Mouse (Mus musculus): ENCODE measurements around the gene Lmo4. TPM values are rescaled to one million over a fixed set of nuclear protein-coding genes. Genes with fewer than 3 reads are reported as not detected.
A peak's percentile ranks its signal among the peaks of the same experiment; 100 is the strongest.

The Lmo4 gene
- polyA plus RNA-seq, 1 experiment from 2014 or later: 62.2 TPM

DNA sequence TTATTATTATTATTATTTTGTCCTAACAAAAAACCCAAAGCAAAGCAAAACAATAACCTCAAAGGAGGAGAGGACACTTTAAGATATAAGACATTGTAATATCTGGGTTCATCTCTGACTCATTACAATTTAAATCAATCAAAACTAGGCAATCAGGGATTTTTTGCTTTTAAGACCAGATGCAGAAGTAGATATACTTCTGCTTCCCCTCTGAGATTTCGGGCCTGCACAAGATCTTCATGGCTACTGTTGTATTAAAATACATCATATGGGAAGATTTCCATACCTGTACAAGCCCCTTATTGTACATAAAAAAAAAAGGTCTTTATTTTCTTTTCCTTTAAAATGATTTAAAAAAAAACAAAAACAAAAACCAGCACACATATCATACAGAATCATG is 1.9 kb upstream of the Lmo4 start:
- no peaks in the 10 kb centered on the region for H3K27me3 ChIP-seq (ENCODE audit: control insufficient read depth, insufficient read depth, low read length)
- no peak overlapping the region for H3K27ac ChIP-seq (ENCODE audit: low read depth, low read length)
- no peak for ATAC-seq (ENCODE audit: insufficient read depth, low FRiP score, low TSS enrichment)
- no peak overlapping the region for H3K4me2 ChIP-seq (ENCODE audit: low read depth)
- WGBS: 90% methylated on average over 1 of the region's 1 CpGs
- no peaks in the 10 kb centered on the region for H3K36me3 ChIP-seq (ENCODE audit: control insufficient read depth, insufficient read depth, low read length)
- DNase-seq (ENCODE audit: low spot score): no peak
- H3K4me3 ChIP-seq (ENCODE audit: low read depth, low read length): no peak overlapping the region
- no peaks in the 10 kb centered on the region for H3K4me1 ChIP-seq (ENCODE audit: control insufficient read depth, insufficient read depth, low read length)
- no peaks in the 10 kb centered on the region for H3K9me3 ChIP-seq (ENCODE audit: control insufficient read depth, low read length)
- H3K9ac ChIP-seq (ENCODE audit: low read length): no peak overlapping the region

DNA sequence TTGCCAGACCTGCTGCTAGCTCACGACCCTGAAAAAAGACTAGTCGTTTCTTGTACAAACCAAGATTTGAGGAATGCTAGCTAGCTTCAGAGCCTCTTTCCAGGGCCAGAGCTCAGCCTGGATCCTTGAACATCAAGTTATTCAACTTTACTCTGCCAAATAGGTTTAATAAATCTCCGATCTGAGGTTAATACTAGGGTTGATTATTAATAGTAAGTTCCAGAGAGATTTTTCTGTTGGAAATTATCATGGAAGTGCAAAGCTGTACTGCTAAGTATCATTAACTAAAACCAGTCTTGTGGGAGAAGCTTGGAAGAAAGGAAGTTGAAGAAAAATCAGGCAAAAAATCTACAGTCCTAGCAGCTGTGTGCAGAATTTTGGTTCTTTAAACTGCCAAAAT is 1.2 kb upstream of the Lmo4 start:
- H3K4me1 ChIP-seq (ENCODE audit: control insufficient read depth, insufficient read depth, low read length): peaks cover 5% of the 10 kb centered on the region; the same call in 1 of the 2 replicates
- H3K4me2 ChIP-seq (ENCODE audit: low read depth): peak overlapping the region; percentile 75
- ATAC-seq (ENCODE audit: insufficient read depth, low FRiP score, low TSS enrichment) (no peak), DNase-seq (ENCODE audit: low spot score) (no peak)
- WGBS: 24% methylated on average over 3 of the region's 3 CpGs
- H3K9me3 ChIP-seq (ENCODE audit: control insufficient read depth, low read length): no peaks in the 10 kb centered on the region
- peak overlapping the region; percentile 80 for H3K4me3 ChIP-seq (ENCODE audit: low read depth, low read length)
- H3K27me3 ChIP-seq (ENCODE audit: control insufficient read depth, insufficient read depth, low read length): no peaks in the 10 kb centered on the region
- H3K36me3 ChIP-seq (ENCODE audit: control insufficient read depth, insufficient read depth, low read length): no peaks in the 10 kb centered on the region
- H3K27ac ChIP-seq (ENCODE audit: low read depth, low read length): no peak overlapping the region
- peak overlapping the region; percentile 93 for H3K9ac ChIP-seq (ENCODE audit: low read length)

DNA sequence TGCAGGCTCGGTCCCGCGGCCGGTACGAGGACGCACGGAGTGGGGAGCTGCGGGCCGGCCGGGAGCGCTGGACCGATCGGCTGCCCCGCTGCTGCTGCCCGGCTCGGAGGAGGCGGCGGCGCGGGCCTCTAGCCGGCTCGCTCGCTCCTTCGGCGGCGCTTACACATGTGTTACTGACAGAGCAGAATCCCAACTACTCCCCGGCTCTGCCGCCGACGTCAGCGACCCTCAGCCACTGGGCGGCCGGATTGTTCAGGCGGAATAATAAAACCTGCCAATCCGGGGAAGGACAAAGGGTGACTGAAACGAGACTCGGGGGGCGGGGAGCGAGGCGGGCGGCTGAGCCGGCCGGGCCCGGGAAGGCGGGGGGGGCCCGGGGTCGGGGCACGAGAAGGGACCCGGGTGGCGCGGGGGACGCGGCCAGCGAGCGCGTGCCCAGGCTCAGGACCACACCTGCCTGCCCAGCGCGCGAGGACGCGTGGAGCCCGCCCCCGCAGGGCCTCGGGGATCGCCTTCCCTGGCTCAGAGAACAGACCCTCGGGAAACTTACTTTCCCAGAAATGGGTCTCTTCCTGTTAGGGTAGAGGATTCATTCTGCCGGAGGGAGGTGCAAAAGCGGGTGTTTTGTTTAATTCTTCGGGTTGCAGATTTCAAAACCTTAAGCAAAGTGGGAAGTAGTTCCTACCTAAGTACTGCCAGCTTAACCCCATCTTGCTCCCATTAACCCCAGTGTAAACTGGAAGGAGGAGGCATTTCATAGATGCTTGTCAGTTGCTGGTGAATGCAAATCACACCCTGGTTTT is 532 bp upstream of the Lmo4 start:
- peak overlapping the region; percentile 80 for H3K4me3 ChIP-seq (ENCODE audit: low read depth, low read length)
- WGBS: 0% methylated on average over 56 of the region's 69 CpGs
- DNase-seq (ENCODE audit: low spot score): peak; percentile 94
- H3K36me3 ChIP-seq (ENCODE audit: control insufficient read depth, insufficient read depth, low read length): no peaks in the 10 kb centered on the region; the same call in 1 of the 2 replicates
- H3K4me1 ChIP-seq (ENCODE audit: control insufficient read depth, insufficient read depth, low read length): peaks cover 5% of the 10 kb centered on the region; the same call in 1 of the 2 replicates
- peak overlapping the region; percentile 93 for H3K9ac ChIP-seq (ENCODE audit: low read length)
- H3K27ac ChIP-seq (ENCODE audit: low read depth, low read length): peak overlapping the region; percentile 88
- H3K9me3 ChIP-seq (ENCODE audit: control insufficient read depth, low read length): no peaks in the 10 kb centered on the region
- ATAC-seq (ENCODE audit: insufficient read depth, low FRiP score, low TSS enrichment): peak; percentile 90
- no peaks in the 10 kb centered on the region for H3K27me3 ChIP-seq (ENCODE audit: control insufficient read depth, insufficient read depth, low read length)
- H3K4me2 ChIP-seq (ENCODE audit: low read depth): peak overlapping the region; percentile 75

DNA sequence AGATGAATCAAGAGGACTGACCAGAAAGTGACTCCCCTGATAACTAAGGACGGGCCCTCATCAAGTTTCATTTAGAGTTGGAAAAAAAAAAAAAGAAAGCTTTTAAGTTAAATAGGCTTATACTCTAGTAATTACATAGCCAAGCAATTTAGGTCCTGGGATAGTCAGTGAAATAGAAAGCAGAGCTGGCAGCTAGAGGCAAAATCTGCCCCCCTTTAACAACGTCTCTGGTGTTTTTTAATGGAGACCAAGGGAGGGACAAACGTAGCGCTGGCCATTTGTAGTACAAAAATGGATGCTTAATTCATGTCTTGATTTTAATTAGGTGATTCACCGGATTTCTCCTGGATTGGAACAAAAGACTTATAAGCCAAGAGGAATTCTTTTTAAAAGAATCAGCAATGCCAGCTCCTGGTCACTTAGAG is 1.0 kb downstream of the Lmo4 start:
- Histone ChIP-seq H3K36me3 (ENCODE audit: control insufficient read depth, insufficient read depth, low read length) (no peaks in the 10 kb centered on the region; the same call in 1 of the 2 replicates), H3K4me3 (ENCODE audit: low read depth, low read length) (peak overlapping the region; percentile 80), H3K27me3 (ENCODE audit: control insufficient read depth, insufficient read depth, low read length) (no peaks in the 10 kb centered on the region), H3K9me3 (ENCODE audit: control insufficient read depth, low read length) (no peaks in the 10 kb centered on the region), H3K4me1 (ENCODE audit: control insufficient read depth, insufficient read depth, low read length) (peaks cover 9% of the 10 kb centered on the region; the same call in 1 of the 2 replicates), H3K27ac (ENCODE audit: low read depth, low read length) (peak overlapping the region; percentile 88), H3K9ac (ENCODE audit: low read length) (peak overlapping the region; percentile 93), H3K4me2 (ENCODE audit: low read depth) (peak overlapping the region; percentile 75)
- ATAC-seq (ENCODE audit: insufficient read depth, low FRiP score, low TSS enrichment): no peak
- under 1% methylated on average over 5 of the region's 5 CpGs for WGBS
- no peak for DNase-seq (ENCODE audit: low spot score)

DNA sequence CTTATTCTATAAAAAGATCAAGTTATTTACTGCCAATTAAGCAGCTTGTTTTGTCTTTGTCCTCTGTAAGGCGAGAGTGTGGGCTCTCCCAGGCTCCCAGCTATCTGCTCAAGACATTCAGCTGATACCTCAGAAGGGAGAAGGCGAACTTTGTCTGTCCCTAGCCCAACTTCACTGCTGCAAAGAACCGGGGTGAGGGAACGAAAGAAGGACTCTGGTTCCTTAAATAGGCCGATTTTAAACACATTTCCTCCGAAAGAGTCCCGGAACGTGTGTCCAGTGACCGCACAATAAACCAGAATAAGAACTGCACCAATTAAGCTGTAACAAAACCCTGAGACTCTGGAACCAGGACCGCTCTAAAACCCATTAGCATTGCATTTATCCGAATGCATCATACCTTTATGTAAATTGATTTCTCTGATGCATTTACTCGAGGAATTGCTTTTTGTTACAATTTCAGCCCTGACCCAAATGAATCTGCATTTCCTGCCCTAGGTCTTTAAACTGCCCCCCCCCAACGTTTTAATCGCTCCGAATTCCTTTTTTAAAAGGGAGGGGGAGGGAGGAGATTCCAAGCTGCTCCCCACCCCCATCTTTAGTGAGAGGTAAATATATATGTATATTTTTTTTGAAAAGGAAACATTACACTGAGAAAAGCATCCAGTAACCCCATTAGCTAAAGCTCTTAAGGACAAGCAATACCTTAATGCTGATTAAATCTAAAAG is 1.6 kb downstream of the Lmo4 start:
- Histone ChIP-seq H3K27ac (ENCODE audit: low read depth, low read length) (0 out of 2 replicates have a peak overlapping the region, but pooled peaks have one; percentile 1), H3K4me2 (ENCODE audit: low read depth) (peak overlapping the region; percentile 75), H3K9me3 (ENCODE audit: control insufficient read depth, low read length) (no peaks in the 10 kb centered on the region), H3K27me3 (ENCODE audit: control insufficient read depth, insufficient read depth, low read length) (no peaks in the 10 kb centered on the region), H3K36me3 (ENCODE audit: control insufficient read depth, insufficient read depth, low read length) (no peaks in the 10 kb centered on the region; the same call in 1 of the 2 replicates), H3K4me1 (ENCODE audit: control insufficient read depth, insufficient read depth, low read length) (peaks cover 9% of the 10 kb centered on the region; the same call in 1 of the 2 replicates), H3K9ac (ENCODE audit: low read length) (peak overlapping the region; percentile 93), H3K4me3 (ENCODE audit: low read depth, low read length) (peak overlapping the region; percentile 80)
- ATAC-seq (ENCODE audit: insufficient read depth, low FRiP score, low TSS enrichment) (no peak), DNase-seq (ENCODE audit: low spot score) (peak; percentile 65)
- under 1% methylated on average over 15 of the region's 15 CpGs for WGBS

DNA sequence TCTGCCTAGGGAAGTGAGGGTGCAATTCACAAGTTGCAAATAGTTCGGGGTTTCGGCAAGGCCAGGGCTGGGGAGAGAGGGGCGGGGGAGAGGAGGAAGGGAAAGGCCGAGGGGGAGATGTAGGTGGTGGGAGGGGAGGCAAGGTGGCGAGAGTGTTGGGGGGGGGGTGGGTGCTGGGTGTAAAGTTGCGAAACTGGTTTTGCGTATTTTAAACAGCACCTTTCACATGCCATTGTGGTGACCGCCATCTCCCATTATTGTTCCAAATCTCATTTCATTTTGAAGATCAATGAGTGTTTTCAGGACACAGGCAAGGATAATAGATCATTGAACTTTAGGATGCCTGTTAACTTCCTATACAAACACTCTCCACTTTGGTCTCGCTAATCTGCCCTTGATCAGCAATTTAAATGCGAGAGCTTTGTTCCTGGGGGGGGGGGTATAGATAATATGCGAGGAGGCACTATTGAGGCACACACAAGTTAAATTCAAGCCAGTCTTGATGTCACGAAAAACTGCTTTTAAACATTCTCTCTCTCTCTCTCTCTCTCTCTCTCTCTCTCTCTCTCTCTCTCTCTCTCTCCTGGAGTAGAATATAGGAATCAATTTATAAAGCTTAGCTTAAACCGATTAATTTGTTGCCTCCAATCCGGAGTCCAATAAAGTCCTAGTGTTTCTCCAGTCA is 2.3 kb downstream of the Lmo4 start:
- Histone ChIP-seq H3K9me3 (ENCODE audit: control insufficient read depth, low read length) (no peaks in the 10 kb centered on the region), H3K4me3 (ENCODE audit: low read depth, low read length) (peak overlapping the region; percentile 80), H3K4me2 (ENCODE audit: low read depth) (peak overlapping the region; percentile 75), H3K36me3 (ENCODE audit: control insufficient read depth, insufficient read depth, low read length) (no peaks in the 10 kb centered on the region; the same call in 1 of the 2 replicates), H3K27ac (ENCODE audit: low read depth, low read length) (peak overlapping the region; percentile 77), H3K9ac (ENCODE audit: low read length) (peak overlapping the region; percentile 93), H3K4me1 (ENCODE audit: control insufficient read depth, insufficient read depth, low read length) (peaks cover 9% of the 10 kb centered on the region; the same call in 1 of the 2 replicates), H3K27me3 (ENCODE audit: control insufficient read depth, insufficient read depth, low read length) (no peaks in the 10 kb centered on the region)
- ATAC-seq (ENCODE audit: insufficient read depth, low FRiP score, low TSS enrichment) (no peak; the same call in 1 of the 2 replicates), DNase-seq (ENCODE audit: low spot score) (no peak)
- 1% methylated on average over 11 of the region's 14 CpGs for WGBS

DNA sequence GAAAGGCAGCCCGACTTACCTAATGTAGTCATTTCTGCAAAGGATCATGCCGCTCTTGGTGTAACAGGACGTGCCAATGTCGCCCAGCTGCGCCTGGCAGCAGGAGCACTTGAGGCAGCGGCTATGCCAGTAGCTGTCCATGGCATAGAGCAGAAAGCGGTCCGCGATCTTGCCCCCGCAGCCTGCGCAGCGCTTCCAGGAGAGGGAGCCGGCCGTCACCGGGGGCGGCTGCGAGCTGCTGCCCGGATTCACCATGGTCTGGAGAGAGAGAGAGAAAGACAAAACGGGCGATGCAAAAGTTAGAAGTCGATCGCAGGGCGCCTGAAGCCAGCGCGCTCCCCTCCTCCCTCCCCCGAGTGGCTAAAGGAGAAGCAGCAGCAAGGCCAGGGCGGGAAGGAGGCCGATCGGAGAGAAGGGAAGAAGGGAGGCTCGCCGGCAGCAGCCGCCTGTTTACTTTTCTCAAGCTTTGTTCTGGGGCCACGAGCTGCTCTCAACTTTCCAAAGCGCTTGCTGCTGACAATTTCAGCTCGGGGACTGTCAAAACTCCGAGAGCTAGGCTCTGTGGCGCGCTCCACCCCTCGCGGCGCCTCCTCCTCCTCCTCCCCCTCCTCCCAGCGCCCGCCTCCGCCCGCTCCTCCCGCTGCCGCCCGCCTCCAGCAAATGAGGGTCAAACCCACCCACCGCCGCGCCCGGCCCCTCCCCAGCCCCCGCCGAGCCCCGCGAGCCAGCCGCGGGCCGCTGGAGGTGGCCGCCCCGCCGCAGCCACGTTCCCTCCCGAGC is 3.0 kb downstream of the Lmo4 start:
- Histone ChIP-seq H3K9ac (ENCODE audit: low read length) (peak overlapping the region; percentile 52), H3K27me3 (ENCODE audit: control insufficient read depth, insufficient read depth, low read length) (no peaks in the 10 kb centered on the region), H3K9me3 (ENCODE audit: control insufficient read depth, low read length) (no peaks in the 10 kb centered on the region), H3K4me1 (ENCODE audit: control insufficient read depth, insufficient read depth, low read length) (peaks cover 13% of the 10 kb centered on the region), H3K4me3 (ENCODE audit: low read depth, low read length) (peak overlapping the region; percentile 80), H3K36me3 (ENCODE audit: control insufficient read depth, insufficient read depth, low read length) (no peaks in the 10 kb centered on the region; the same call in 1 of the 2 replicates), H3K27ac (ENCODE audit: low read depth, low read length) (peak overlapping the region; percentile 77), H3K4me2 (ENCODE audit: low read depth) (peak overlapping the region; percentile 75)
- under 1% methylated on average over 50 of the region's 64 CpGs for WGBS
- ATAC-seq (ENCODE audit: insufficient read depth, low FRiP score, low TSS enrichment): peak; percentile 20
- DNase-seq (ENCODE audit: low spot score): peak; percentile 87

All from neural tube, embryonic 11.5 days (tissue).